18 mouse cellular contexts compared by ENCODE assay signal in the genomic region with DNA sequence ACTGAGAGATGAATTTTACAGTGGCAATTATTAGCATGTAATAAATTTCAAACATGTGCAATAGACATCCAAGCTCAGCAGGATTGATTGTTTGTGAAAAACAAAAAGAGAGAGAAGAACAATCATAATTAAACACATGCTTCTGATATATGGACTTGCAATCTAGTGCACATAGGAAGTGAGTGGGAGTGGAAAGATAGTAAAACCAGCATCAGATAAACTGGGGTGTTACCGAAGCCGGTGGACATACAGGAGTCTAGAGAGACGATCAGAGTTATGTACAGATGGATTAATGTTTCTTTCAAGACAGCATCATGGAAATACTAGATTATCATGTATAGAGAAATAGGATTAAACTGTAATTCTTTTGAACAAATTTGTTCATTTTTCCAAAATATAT.
A peak's percentile ranks its signal among the peaks of the same experiment; 100 is the strongest.
DNase-seq lines count a peak whose midpoint lies in the region; ATAC-seq lines count a peak whose summit lies in the region.
"Had no signal": no experiment of that assay in that cellular context is flagged by ENCODE, and none has a peak within 500 bp of the region (broad histone marks: within the 10 kb centered on the region; RNA-seq: fewer than 3 reads in every experiment).

No protein-coding gene starts in this region.

- DNase-seq in liver, embryonic 13.5 days, result no peak
- DNase-seq in liver, embryonic 11.5 days (ENCODE audit: low spot score), result no peak
- DNase-seq in layer of hippocampus, adult 11-12 months (ENCODE audit: low spot score), result no peak
- no peak for DNase-seq in adrenal gland, postnatal 14 days
- DNase-seq: adrenal gland, adult 2 months; adrenal gland, postnatal 10 days; adrenal gland, postnatal 36 days; cerebellum, adult 11-12 months; cerebellum, adult 2 months; cerebellum, adult 9-10 months; cerebellum, postnatal 10 days; cerebellum, postnatal 25 days had no signal

- H3K4me2 ChIP-seq in liver, embryonic 13.5 days, result no peak overlapping the region
- no peak overlapping the region for H3K4me2 ChIP-seq in liver, embryonic 11.5 days
- no peak overlapping the region for H3K4me2 ChIP-seq in liver, embryonic 16.5 days (ENCODE audit: low read depth, low read length)
- H3K4me2 ChIP-seq: embryonic facial prominence, embryonic 12.5 days; forebrain, embryonic 13.5 days; forebrain, embryonic 15.5 days had no signal

- no peaks in the 10 kb centered on the region for H3K9me3 ChIP-seq in liver, embryonic 13.5 days (replicated peaks)
- no peaks in the 10 kb centered on the region for H3K9me3 ChIP-seq in liver, embryonic 11.5 days (ENCODE audit: control insufficient read depth, low read length)
- H3K9me3 ChIP-seq in liver, embryonic 16.5 days (replicated peaks; ENCODE audit: control insufficient read depth, low read length), result no peaks in the 10 kb centered on the region
- H3K9me3 ChIP-seq: embryonic facial prominence, embryonic 10.5 days; embryonic facial prominence, embryonic 12.5 days; forebrain, embryonic 13.5 days; forebrain, embryonic 15.5 days had no signal

- 24% methylated on average over 3 of the region's 3 CpGs for WGBS in liver, embryonic 13.5 days (ENCODE audit: insufficient replicate concordance)
- WGBS in liver, embryonic 11.5 days, result 63% methylated on average over 3 of the region's 3 CpGs
- 19% methylated on average over 3 of the region's 3 CpGs for WGBS in liver, embryonic 16.5 days (ENCODE audit: insufficient replicate concordance)

- H3K27me3 ChIP-seq in liver, embryonic 13.5 days, result no peaks in the 10 kb centered on the region
- no peaks in the 10 kb centered on the region for H3K27me3 ChIP-seq in liver, embryonic 11.5 days (replicated peaks; ENCODE audit: control insufficient read depth, insufficient read depth, low read length)
- no peaks in the 10 kb centered on the region for H3K27me3 ChIP-seq in liver, embryonic 16.5 days (ENCODE audit: control insufficient read depth, insufficient read depth, low read depth, low read length)
- H3K27me3 ChIP-seq: embryonic facial prominence, embryonic 12.5 days; forebrain, embryonic 13.5 days; forebrain, embryonic 15.5 days had no signal

- H3K9ac ChIP-seq in liver, embryonic 13.5 days, result no peak overlapping the region
- H3K9ac ChIP-seq in liver, embryonic 11.5 days (ENCODE audit: low read depth, low read length), result no peak overlapping the region
- no peak overlapping the region for H3K9ac ChIP-seq in liver, embryonic 16.5 days (ENCODE audit: low read depth, low read length)
- H3K9ac ChIP-seq: embryonic facial prominence, embryonic 12.5 days; forebrain, embryonic 13.5 days; forebrain, embryonic 15.5 days had no signal

- ATAC-seq in liver, embryonic 13.5 days (ENCODE audit: low read depth), result peak; percentile 70; the same call in 1 of the 2 replicates
- ATAC-seq in liver, embryonic 11.5 days (replicated peaks; ENCODE audit: low FRiP score), result no peak
- peak; percentile 54; the same call in 1 of the 2 replicates for ATAC-seq in liver, embryonic 16.5 days (ENCODE audit: low read depth)
- ATAC-seq in megakaryocyte progenitor cell, adult 5-6 weeks (replicated peaks; ENCODE audit: poor library complexity), result peak; percentile 60
- ATAC-seq: forebrain, embryonic 13.5 days; forebrain, embryonic 15.5 days had no signal

- peaks cover 6% of the 10 kb centered on the region for H3K4me1 ChIP-seq in liver, embryonic 13.5 days (replicated peaks)
- no peaks in the 10 kb centered on the region for H3K4me1 ChIP-seq in liver, embryonic 11.5 days (replicated peaks; ENCODE audit: control insufficient read depth, insufficient read depth, low read length)
- H3K4me1 ChIP-seq in liver, embryonic 16.5 days (ENCODE audit: control insufficient read depth, low read depth, low read length), result no peaks in the 10 kb centered on the region
- H3K4me1 ChIP-seq: embryonic facial prominence, embryonic 10.5 days; embryonic facial prominence, embryonic 12.5 days; forebrain, embryonic 13.5 days; forebrain, embryonic 15.5 days had no signal

- H3K36me3 ChIP-seq in liver, embryonic 13.5 days, result no peaks in the 10 kb centered on the region
- no peaks in the 10 kb centered on the region for H3K36me3 ChIP-seq in liver, embryonic 11.5 days (ENCODE audit: control insufficient read depth, insufficient read depth, low read length)
- no peaks in the 10 kb centered on the region for H3K36me3 ChIP-seq in liver, embryonic 16.5 days (ENCODE audit: control insufficient read depth, insufficient read depth)
- H3K36me3 ChIP-seq: embryonic facial prominence, embryonic 10.5 days; embryonic facial prominence, embryonic 12.5 days; forebrain, embryonic 15.5 days had no signal

- no peak overlapping the region for H3K27ac ChIP-seq in liver, embryonic 13.5 days
- H3K27ac ChIP-seq in liver, embryonic 11.5 days (ENCODE audit: low read depth, low read length), result no peak overlapping the region
- H3K27ac ChIP-seq in liver, embryonic 16.5 days (ENCODE audit: low read length), result no peak overlapping the region
- H3K27ac ChIP-seq: embryonic facial prominence, embryonic 10.5 days; embryonic facial prominence, embryonic 12.5 days; forebrain, embryonic 13.5 days; forebrain, embryonic 15.5 days had no signal

- H3K4me3 ChIP-seq in liver, embryonic 13.5 days (replicated peaks), result no peak overlapping the region
- no peak overlapping the region for H3K4me3 ChIP-seq in liver, embryonic 11.5 days (ENCODE audit: low read depth, low read length)
- no peak overlapping the region for H3K4me3 ChIP-seq in liver, embryonic 16.5 days (ENCODE audit: low read depth, low read length)
- H3K4me3 ChIP-seq: embryonic facial prominence, embryonic 10.5 days; embryonic facial prominence, embryonic 12.5 days; forebrain, embryonic 13.5 days; forebrain, embryonic 15.5 days had no signal
